Mouse (Mus musculus) MEL-GATA-1-ER (cell line): ENCODE data around the gene Cd33.

Source experiments
- DNase-seq: peaks from one replicate; pipeline ENCODE4 v3.0.0-alpha.2; 2012; ENCODE audit warnings: low read depth; ENCODE audit errors: extremely low read depth

Cd33 gene

DNA sequence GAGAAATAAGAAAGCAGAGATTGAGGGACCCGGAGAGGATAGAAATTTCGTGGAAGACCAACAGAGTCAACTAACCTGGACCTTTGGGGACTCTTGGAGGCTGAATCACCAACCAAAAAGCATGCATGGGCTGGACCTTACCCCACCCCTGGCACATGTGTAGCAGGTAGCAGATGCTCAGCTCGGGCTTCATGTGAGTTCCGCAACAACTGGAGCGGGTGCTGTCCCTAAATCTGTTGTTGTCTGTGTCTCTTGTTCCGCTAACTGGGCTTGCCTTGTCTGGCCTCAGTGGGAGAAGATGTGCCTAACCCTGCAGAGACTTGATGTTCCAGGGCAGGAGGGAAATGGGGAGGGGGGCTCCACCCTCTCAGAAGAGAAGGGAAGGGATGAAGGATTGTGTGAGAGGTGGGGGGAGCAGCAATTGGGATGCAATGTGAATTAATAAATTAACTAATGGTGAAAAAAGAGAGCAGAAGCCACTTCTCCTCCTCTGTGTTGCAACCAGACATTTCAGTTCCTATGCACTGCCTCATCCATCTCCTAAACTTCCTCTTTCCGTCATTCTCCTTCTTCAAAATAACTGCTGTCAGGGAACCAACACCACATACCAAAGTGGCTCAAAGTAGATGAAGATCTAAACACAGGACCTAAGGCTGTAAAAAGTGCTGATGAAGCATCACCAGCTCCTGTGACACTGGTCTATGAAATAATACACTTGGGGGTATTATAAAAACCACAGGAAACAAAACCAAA, at the start of gene Cd33:
TSS of gene Cd33 (minus strand) at position 204 of the 753 bp plus-strand sequence.
- no peak for DNase-seq

DNA sequence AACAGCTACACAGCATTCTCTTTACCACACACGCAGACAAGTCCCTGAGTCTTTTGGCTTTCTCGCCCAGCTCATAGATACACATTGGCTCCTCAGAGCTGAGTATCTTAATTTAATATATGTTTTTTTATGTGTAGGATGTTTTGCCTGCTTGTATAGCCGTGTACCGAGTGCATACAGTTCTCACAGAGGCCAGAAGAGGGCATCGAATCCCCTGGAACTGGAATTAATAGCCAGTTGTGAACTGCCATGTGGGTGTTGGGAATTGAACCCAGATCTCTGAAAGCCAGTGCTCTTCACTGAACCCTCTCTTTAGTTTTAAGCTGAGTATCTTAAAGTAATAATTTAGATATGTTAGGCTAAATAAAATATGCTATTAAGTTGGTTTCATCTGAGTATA, 40.6 kb upstream of the Cd33 start:
- no peak for DNase-seq

DNA sequence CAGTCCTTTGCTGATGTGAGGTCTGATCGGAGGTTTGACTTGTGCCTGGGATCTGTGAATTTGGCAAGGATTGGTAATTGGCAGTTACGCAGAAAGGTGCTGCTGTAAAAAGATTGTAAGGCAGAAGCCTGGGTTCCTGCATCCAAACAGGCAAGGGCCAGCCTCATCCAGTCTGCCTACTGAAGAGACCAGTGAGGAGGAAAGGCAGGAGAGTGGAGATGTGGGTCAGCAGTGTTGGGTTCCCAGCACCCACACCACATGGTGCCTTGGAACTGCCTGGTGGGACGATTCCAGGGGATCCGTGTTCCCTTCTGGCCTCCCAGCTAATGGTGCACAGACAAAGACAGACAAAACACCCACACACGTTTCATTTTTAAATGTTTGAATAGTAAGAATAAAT, 36.3 kb upstream of the Cd33 start:
- DNase-seq, result no peak

DNA sequence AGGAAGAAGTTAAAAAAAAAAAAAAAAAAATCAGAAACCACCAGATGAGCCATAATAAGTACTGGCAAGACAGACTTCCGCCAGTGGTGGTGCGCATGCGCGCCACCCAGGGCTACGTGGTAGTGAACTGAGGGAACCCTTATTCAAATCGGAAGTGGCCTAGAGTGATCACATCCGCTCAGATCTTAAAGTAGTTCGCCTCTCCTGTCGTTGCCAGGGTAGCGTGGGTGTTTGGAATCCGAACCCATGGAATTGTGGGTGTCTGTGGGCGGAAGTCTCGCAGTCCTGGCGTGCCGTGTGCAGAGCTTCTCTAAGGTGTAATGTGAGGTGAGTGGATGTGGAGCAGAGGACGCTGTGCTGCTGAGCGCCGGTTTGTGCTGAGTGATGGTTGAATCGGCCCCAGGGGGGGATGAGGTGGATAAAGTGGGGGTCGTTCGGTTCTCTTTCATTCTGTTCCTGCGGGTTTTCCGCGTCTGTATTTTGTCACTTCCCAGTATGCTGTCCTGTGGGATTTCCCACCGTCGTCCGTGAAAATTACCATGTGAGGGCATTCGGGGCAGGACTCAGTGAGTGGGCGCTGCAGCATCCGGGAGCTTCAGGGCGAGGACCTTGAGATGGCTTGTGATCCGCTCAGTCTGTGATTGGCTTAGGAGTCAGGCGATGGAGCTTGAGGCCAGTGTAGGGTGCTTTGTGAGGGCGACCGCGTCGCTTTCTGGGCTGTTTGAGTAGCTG, 35.4 kb upstream of the Cd33 start, which contains the start of gene Zfp719:
TSS of gene Zfp719 (plus strand) at position 171 of the 732 bp plus-strand sequence.
- peak; percentile 97 for DNase-seq

- no peak for DNase-seq
Observed at GRCm38 (mm10) chr7:43571216-43571615, 27.0 kb upstream of the Cd33 start.

- no peak for DNase-seq
Observed at GRCm38 (mm10) chr7:43563300-43563699, 19.1 kb upstream of the Cd33 start.

- DNase-seq, result no peak
Observed at GRCm38 (mm10) chr7:43562651-43563070, 18.4 kb upstream of the Cd33 start.

DNA sequence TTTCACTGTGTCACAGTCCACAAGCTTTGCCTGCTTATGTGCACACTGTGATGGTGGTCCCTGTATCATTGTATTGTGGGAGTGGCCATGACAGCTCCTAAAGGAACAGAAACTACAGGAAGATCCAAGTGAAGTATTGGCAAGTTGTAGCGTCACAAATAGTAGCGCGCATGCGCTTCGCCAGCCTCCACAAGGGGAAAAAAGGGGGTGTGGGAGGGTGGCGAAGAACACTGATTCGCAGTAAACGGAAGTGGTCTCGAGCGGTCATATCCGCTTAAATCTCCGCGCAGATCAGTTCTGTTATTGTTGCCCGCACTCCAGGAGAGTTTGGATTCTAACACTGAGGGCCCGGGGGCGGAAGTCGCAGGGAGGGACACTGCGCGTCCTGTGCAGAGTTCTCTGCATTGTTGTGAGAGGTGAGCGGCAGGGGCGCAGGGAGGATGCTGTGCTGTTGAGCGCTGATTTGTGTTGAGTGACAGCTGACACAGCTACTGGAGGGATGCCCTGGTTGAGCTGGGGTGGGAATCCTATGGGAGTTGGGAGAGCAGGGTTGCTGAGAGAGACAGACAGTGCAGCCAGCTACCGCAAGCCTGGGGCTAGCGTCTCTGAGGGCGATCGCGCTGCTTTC, 17.9 kb upstream of the Cd33 start, which contains the start of gene Zfp658:
TSS of gene Zfp658 (plus strand) at position 251 of the 628 bp plus-strand sequence.
- no peak for DNase-seq

DNA sequence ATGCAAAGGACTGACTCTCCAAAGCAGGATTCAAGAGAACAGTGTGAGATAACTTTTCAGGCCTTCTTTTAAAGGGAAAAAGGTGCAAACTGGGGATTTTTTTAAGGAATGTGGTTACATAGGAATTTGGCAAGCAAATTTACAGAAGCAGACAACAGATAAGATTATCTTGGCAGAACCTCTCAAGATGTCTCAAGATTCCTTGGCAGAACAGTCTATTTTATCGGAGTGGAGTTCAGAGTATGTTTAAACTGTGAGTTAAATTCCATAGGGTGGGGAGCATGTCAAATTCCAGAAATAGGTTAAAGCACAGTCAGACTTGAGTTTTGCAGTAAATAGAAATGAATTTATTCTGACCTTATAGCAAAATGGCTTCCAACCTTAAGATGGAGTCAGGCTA, 12.7 kb upstream of the Cd33 start:
- no peak for DNase-seq

DNA sequence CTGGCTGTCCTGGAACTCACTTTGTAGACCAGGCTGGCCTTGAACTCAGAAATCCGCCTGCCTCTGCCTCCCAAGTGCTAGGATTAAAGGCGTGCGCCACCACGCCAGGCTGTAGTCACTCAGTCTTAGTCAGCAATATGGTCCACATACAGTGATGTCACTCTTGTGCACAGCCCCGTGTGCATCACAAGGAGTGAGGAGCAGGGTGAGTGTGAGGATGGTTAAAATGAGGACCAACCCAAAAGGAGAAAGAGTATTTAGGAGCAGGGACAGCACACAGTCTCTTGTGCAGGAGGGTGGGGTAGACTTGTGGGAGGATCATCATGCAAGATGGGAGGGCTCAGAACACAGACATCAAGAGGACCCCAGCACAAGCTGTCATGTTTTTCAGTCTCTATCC, 11.1 kb upstream of the Cd33 start:
- DNase-seq, result no peak

GRCm38 (mm10) chr7:43554550-43554949, 10.3 kb upstream of the Cd33 start:
- no peak for DNase-seq

DNA sequence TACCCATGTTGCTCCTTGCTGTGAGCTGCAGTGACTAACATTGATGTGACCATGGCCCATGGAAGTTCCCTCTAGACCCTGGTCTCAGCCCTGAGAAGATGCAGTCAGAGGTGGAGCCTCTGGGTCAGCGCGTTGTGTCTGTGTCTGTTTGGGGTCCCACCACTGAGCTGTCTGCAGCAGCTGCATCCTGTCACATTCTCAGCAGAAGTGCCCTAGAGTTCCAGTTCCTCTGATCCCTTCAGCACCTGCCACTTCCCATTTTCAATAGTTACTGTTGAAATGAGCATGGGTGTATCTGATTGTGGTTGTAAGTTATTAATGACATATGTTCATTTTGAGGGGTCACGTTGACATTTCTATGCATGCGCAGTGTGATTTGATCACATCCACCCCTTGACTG, 8.9 kb upstream of the Cd33 start:
- DNase-seq, result no peak

- no peak for DNase-seq
Observed at GRCm38 (mm10) chr7:43548206-43548605, 4.0 kb upstream of the Cd33 start.

DNA sequence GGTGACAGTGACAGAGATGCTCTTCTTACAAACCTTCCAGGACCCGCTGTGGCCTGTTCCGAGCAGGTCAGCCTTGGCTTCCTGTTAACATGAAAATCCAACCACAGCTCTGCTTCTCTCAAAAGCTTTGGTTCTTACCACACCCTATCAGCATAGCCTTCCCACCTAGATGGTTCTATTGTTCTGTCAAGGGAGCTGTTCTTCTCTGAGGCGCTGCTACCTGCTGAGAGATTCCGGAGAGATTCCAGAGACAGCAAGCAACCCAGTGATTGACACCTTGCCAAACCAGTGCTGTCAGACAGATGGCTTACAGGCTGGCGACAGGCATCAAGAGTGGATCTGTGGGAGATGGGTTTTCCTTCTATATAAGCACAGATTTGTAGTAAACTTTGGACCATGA, 3.4 kb upstream of the Cd33 start:
- no peak for DNase-seq

GRCm38 (mm10) chr7:43545656-43546545, 1.7 kb upstream of the Cd33 start:
- DNase-seq, result no peak

- no peak for DNase-seq
Observed at GRCm38 (mm10) chr7:43538524-43538923, 5.7 kb downstream of the Cd33 start.

DNA sequence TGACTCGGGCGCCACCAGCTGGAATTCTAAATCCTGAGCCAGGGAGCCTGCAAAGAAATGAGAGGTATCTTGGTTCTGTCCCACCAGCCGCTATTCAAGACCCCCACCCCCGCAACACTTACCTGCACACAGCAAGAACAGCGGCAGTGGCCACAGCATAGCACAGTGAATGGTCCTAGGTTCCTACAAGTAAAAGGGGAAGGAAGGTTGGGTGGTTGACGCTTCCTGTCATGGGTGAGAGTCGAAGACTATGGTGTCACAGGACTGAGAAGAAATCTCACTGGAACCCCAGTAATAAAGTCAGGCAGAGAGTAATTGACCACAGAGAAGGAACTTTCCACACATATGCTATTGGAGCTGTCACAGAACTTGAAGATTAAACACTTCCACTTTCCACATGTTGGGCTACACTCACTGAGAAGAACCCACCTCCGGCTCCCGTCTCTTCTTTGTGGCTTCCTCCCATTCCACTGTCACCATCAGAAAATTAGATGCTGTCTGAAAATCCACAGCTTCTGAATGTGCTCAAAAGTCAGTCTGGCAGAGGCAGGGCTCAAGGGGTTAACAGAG, 11.2 kb downstream of the Cd33 start:
- DNase-seq, result no peak

DNA sequence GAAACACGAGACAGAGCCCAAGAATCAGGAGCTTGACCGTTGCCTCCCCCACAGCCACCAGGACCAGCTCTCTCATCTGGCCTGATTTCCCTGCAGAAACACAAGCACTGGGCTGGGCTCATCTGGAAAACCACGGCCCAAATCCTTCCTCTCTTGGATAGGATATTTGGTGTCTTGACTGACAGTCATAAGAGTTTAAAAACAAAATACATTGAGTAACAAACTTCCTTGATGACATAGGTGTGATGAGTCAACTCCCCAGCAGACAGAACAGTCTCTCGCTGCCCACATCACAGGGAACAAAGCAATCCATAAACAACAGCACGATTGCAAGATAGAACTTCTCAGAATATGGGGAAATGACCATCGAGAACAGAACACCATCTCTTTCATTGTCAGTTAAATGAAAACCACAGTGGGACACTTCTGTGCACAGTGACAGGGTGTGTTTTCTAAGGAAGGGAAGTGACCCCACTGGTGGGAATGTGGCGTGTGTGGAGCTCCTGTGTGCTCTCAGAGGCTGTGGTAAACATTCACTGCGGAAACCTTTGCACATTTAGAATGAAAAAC, 13.9 kb downstream of the Cd33 start:
- DNase-seq, result no peak

DNA sequence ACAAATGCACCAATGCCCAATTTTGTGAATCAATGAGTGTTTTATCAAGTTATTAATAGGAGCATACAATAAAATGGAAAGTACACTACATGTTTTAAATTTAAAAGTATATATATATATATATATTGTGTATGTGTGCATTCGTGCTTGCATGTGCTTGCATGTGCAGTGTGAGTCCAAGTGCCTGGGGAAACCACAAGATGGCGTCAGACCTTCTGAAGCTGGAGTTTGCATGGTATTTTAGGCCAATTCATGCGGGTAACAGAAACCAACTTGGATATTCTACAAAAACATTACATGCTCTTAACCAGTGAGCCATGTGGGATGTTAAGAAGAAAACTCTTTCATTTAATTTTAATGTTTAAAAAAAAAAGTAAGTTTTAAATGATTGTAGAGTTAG, 18.9 kb downstream of the Cd33 start:
- DNase-seq, result no peak

DNA sequence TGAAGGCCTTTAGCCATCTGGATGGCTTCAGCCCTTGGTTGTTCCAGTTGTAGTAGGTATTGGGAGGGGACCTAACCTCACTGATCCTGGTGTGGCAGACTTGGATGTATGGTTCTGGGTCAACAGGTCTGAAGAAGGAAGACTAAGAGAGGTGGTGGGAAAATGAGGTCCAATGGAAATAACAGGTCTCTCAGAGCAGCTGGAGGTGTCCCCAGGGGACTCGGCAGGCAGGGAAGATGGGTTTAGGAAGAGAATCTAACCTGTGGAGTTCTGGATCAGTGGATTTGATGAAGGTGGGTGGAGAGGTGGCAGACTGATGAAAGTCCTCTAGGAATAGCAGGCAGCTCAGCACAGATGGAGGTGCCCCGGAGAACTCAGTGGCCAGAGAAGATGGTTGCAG, 21.5 kb downstream of the Cd33 start:
- no peak for DNase-seq

- no peak for DNase-seq
Observed at GRCm38 (mm10) chr7:43518341-43518740, 25.9 kb downstream of the Cd33 start.
